Mouse (Mus musculus) layer of hippocampus, adult 8-10 months (tissue): ENCODE results near the gene Tmem273. TPM values are rescaled to one million over a fixed set of nuclear protein-coding genes. Genes with fewer than 3 reads are reported as not detected.

Source experiments
- DNase-seq, 2 experiments: peaks; one replicate each; pipeline ENCODE4 v3.0.0; 2022; ENCODE audit warnings: low spot score in 2 of 2
- total RNA-seq, 4 experiments: library from RNA; stranded (reverse); gene quantifications; 2 replicates each; pipeline ENCODE4 v1.2.4; 2022

Gene Tmem273
- total RNA-seq, 4 experiments from 2014 or later = 0.72 to 2.2 (median 1.6) TPM; not detected in 1

- DNase-seq = no peak
These were observed 24.3 kb downstream of the Tmem273 start for GRCm38 (mm10) chr14:32810111-32810510.

- DNase-seq = no peak
These were observed 26.7 kb downstream of the Tmem273 start for GRCm38 (mm10) chr14:32812429-32812828.

- DNase-seq = no peak
These were observed 29.2 kb downstream of the Tmem273 start for GRCm38 (mm10) chr14:32814961-32815360.

- no peak for DNase-seq
These were observed 30.8 kb downstream of the Tmem273 start for GRCm38 (mm10) chr14:32816533-32816932.

- no peak for DNase-seq
These were observed 31.5 kb downstream of the Tmem273 start for GRCm38 (mm10) chr14:32817258-32817657.

GRCm38 (mm10) chr14:32819297-32819696 is 33.5 kb downstream of the Tmem273 start:
- no peak for DNase-seq

GRCm38 (mm10) chr14:32822812-32823211 is 37.0 kb downstream of the Tmem273 start:
- DNase-seq = no peak

GRCm38 (mm10) chr14:32823861-32824260 is 38.1 kb downstream of the Tmem273 start:
- no peak for DNase-seq

- no peak for DNase-seq
These were observed 38.7 kb downstream of the Tmem273 start for GRCm38 (mm10) chr14:32824267-32825150.

GRCm38 (mm10) chr14:32825426-32826032 is 39.8 kb downstream of the Tmem273 start:
- DNase-seq = no peak

- DNase-seq = no peak
These were observed 41.4 kb downstream of the Tmem273 start for GRCm38 (mm10) chr14:32827165-32827564.

- DNase-seq = no peak
These were observed 42.4 kb downstream of the Tmem273 start for GRCm38 (mm10) chr14:32827994-32828650.

GRCm38 (mm10) chr14:32833847-32834246 is 48.1 kb downstream of the Tmem273 start, which contains the start of gene Fam170b:
TSS of gene Fam170b (plus strand) at chr14:32833962.
- no peak for DNase-seq

GRCm38 (mm10) chr14:32835181-32835580 is 49.4 kb downstream of the Tmem273 start:
- DNase-seq = no peak

GRCm38 (mm10) chr14:32835596-32835995 is 49.8 kb downstream of the Tmem273 start:
- DNase-seq = no peak

- DNase-seq = no peak
These were observed 50.4 kb downstream of the Tmem273 start for GRCm38 (mm10) chr14:32836191-32836590.

- DNase-seq = no peak
These were observed 56.3 kb downstream of the Tmem273 start for GRCm38 (mm10) chr14:32842052-32842451.

- no peak for DNase-seq
These were observed 68.3 kb downstream of the Tmem273 start for GRCm38 (mm10) chr14:32854059-32854458.

GRCm38 (mm10) chr14:32856246-32856645 is 70.5 kb downstream of the Tmem273 start:
- no peak for DNase-seq

GRCm38 (mm10) chr14:32856681-32857328 is 71.0 kb downstream of the Tmem273 start, which contains the start of gene Vstm4:
TSS of gene Vstm4 (plus strand) at chr14:32856756.
- peak; percentile 10 to 23 for DNase-seq

- DNase-seq = no peak
These were observed 72.6 kb downstream of the Tmem273 start for GRCm38 (mm10) chr14:32858361-32858760.
